Mouse (Mus musculus) erythroblast, embryonic 14.5 days (primary cell): ENCODE data around the gene Lrrc32.

ENCODE experiments used
- GATA1 ChIP-seq: IDR thresholded peaks from 2 replicates; pipeline ENCODE4 v1.6.1; 2012; ENCODE audit warnings: low read length, inconsistent platforms, mixed read lengths
- TAL1 ChIP-seq: IDR thresholded peaks from 3 replicates; pipeline ENCODE4 v1.6.1; 2012; ENCODE audit warnings: low read length, inconsistent platforms, mixed read lengths

- TF ChIP-seq GATA1 (no peak), TAL1 (no peak)
These were observed 9.8 kb downstream of the Lrrc32 start for GRCm38 (mm10) chr7:98498656-98499560.
